Mouse (Mus musculus): ENCODE data around the gene Fam189a2. TPM values are rescaled to one million over a fixed set of nuclear protein-coding genes. Genes with fewer than 3 reads are reported as not detected.

Fam189a2 gene
- polyA plus RNA-seq, 2 experiments: 1.0 to 4.5 TPM

DNA sequence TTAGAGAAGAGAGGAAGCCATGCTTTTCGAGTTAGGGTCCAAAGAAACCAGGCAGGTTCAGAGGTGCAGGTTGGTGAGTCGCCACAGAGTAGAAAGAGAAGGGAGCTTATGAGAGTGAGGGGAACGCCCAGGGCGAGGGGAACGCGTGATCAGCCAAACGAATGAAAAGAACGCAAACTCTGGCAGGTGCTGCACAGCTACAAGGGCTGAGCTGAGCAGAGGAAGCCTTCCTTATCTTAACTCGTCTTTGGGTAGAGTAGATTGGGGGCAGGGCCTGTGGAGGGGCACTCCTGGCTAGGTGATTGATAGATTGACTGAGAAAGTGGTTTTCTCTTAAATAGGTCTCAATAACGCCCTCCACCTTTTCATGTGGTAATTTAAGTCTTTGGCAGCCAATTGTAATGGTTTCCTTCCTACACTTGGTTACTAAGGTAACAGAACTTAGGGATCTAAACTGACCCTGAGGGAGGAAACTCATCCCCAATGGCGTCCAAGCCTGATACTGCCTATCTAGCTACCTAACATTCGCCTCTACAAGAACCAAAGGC lies 33.6 kb upstream of the Fam189a2 start:
- Histone ChIP-seq H3K27me3 (ENCODE audit: control insufficient read depth, insufficient read depth, low read length) (no peaks in the 10 kb centered on the region), H3K4me1 (ENCODE audit: control insufficient read depth, insufficient read depth, low read length) (no peaks in the 10 kb centered on the region), H3K9me3 (ENCODE audit: control insufficient read depth, low read length) (no peaks in the 10 kb centered on the region), H3K27ac (replicated peaks; ENCODE audit: low read depth, low read length) (no peak overlapping the region), H3K9ac (ENCODE audit: low read depth, low read length, severe bottlenecking) (no peak overlapping the region), H3K36me3 (ENCODE audit: control insufficient read depth, insufficient read depth, low read length) (no peaks in the 10 kb centered on the region), H3K4me2 (replicated peaks; ENCODE audit: low read depth, low read length, severe bottlenecking) (no peak overlapping the region), H3K4me3 (replicated peaks; ENCODE audit: low read length) (no peak overlapping the region)
- 43% methylated on average over 12 of the region's 12 CpGs for WGBS
- ATAC-seq (ENCODE audit: low FRiP score, low read depth) (no peak), DNase-seq (ENCODE audit: low spot score) (no peak)
- TF ChIP-seq POLR2A (IDR thresholded peaks at IDR 0.05; ENCODE audit: borderline replicate concordance, extremely low read depth, insufficient read depth, insufficient read length): no peak

- no peak overlapping the region for H3K4me2 ChIP-seq (replicated peaks; ENCODE audit: low read depth, low read length, severe bottlenecking)
- no peaks in the 10 kb centered on the region for H3K9me3 ChIP-seq (ENCODE audit: control insufficient read depth, low read length)
- H3K27ac ChIP-seq (replicated peaks; ENCODE audit: low read depth, low read length): no peak overlapping the region
- no peak for TF ChIP-seq POLR2A (IDR thresholded peaks at IDR 0.05; ENCODE audit: borderline replicate concordance, extremely low read depth, insufficient read depth, insufficient read length)
- H3K36me3 ChIP-seq (ENCODE audit: control insufficient read depth, insufficient read depth, low read length): no peaks in the 10 kb centered on the region
- H3K4me3 ChIP-seq (replicated peaks; ENCODE audit: low read length): no peak overlapping the region
- ATAC-seq (ENCODE audit: low FRiP score, low read depth): no peak
- no peaks in the 10 kb centered on the region for H3K27me3 ChIP-seq (ENCODE audit: control insufficient read depth, insufficient read depth, low read length)
- no peak overlapping the region for H3K9ac ChIP-seq (ENCODE audit: low read depth, low read length, severe bottlenecking)
- DNase-seq (ENCODE audit: low spot score): no peak
- H3K4me1 ChIP-seq (ENCODE audit: control insufficient read depth, insufficient read depth, low read length): no peaks in the 10 kb centered on the region
- WGBS: 48% methylated on average over 4 of the region's 4 CpGs
Observed at GRCm38 (mm10) chr19:24063585-24063984, 32.8 kb upstream of the Fam189a2 start.

GRCm38 (mm10) chr19:24058851-24059250 lies 28.0 kb upstream of the Fam189a2 start:
- DNase-seq (ENCODE audit: low spot score) (no peak), ATAC-seq (ENCODE audit: low FRiP score, low read depth) (no peak)
- no peak overlapping the region for H3K27ac ChIP-seq (replicated peaks; ENCODE audit: low read depth, low read length)
- H3K27me3 ChIP-seq (ENCODE audit: control insufficient read depth, insufficient read depth, low read length): no peaks in the 10 kb centered on the region
- no peak overlapping the region for H3K4me2 ChIP-seq (replicated peaks; ENCODE audit: low read depth, low read length, severe bottlenecking)
- 64% methylated on average over 8 of the region's 8 CpGs for WGBS
- no peak for TF ChIP-seq POLR2A (IDR thresholded peaks at IDR 0.05; ENCODE audit: borderline replicate concordance, extremely low read depth, insufficient read depth, insufficient read length)
- H3K4me3 ChIP-seq (replicated peaks; ENCODE audit: low read length): no peak overlapping the region
- H3K9ac ChIP-seq (ENCODE audit: low read depth, low read length, severe bottlenecking): no peak overlapping the region
- no peaks in the 10 kb centered on the region for H3K36me3 ChIP-seq (ENCODE audit: control insufficient read depth, insufficient read depth, low read length)
- H3K9me3 ChIP-seq (ENCODE audit: control insufficient read depth, low read length): no peaks in the 10 kb centered on the region
- H3K4me1 ChIP-seq (ENCODE audit: control insufficient read depth, insufficient read depth, low read length): peaks cover 6% of the 10 kb centered on the region

DNA sequence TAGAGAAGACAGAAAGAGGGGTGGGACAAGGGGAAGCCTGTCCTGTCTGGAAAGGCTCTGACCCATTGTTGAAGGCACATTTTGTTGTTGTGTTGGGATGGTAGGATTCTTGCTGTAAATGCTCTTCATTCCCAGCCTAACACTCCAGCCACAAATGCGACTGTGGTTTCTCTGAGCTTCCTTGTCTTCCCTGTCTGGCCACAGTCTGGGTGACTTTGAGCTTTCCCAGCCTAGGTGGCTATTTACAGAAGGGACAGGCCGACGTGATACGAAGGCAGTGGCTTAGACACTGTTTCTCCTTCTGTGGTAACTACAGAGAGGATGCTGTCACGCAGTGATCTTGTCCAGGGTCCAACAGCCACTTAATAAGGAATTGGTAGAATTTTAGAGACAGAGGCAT lies 27.2 kb upstream of the Fam189a2 start:
- H3K4me3 ChIP-seq (replicated peaks; ENCODE audit: low read length): no peak overlapping the region
- no peaks in the 10 kb centered on the region for H3K9me3 ChIP-seq (ENCODE audit: control insufficient read depth, low read length)
- TF ChIP-seq POLR2A (IDR thresholded peaks at IDR 0.05; ENCODE audit: borderline replicate concordance, extremely low read depth, insufficient read depth, insufficient read length): no peak
- H3K9ac ChIP-seq (ENCODE audit: low read depth, low read length, severe bottlenecking): no peak overlapping the region
- no peaks in the 10 kb centered on the region for H3K36me3 ChIP-seq (ENCODE audit: control insufficient read depth, insufficient read depth, low read length)
- no peak overlapping the region for H3K27ac ChIP-seq (replicated peaks; ENCODE audit: low read depth, low read length)
- no peak overlapping the region for H3K4me2 ChIP-seq (replicated peaks; ENCODE audit: low read depth, low read length, severe bottlenecking)
- WGBS: 71% methylated on average over 5 of the region's 5 CpGs
- DNase-seq (ENCODE audit: low spot score) (no peak), ATAC-seq (ENCODE audit: low FRiP score, low read depth) (no peak)
- H3K27me3 ChIP-seq (ENCODE audit: control insufficient read depth, insufficient read depth, low read length): no peaks in the 10 kb centered on the region
- peaks cover 6% of the 10 kb centered on the region for H3K4me1 ChIP-seq (ENCODE audit: control insufficient read depth, insufficient read depth, low read length)

DNA sequence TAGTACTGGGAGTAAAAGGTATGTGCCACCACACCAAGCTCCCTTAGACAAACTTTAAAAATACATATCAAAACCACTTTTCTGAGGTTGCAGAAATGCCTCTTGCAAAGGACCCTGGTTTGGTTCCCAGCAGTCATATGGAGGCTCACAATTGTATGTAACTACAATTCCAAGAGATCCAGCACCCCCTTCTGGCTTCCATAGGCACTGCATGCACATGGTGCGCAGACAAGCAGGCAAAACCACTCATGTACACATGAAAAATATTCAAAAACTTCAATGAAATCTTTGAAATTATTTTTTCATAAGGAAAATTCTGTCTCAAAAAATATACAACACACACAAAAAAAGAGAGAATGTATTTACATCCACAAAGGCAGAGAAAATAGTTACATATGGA lies 26.1 kb upstream of the Fam189a2 start:
- Histone ChIP-seq H3K27ac (replicated peaks; ENCODE audit: low read depth, low read length) (no peak overlapping the region), H3K4me2 (replicated peaks; ENCODE audit: low read depth, low read length, severe bottlenecking) (no peak overlapping the region), H3K9me3 (ENCODE audit: control insufficient read depth, low read length) (no peaks in the 10 kb centered on the region), H3K4me1 (ENCODE audit: control insufficient read depth, insufficient read depth, low read length) (peaks cover 6% of the 10 kb centered on the region), H3K36me3 (ENCODE audit: control insufficient read depth, insufficient read depth, low read length) (no peaks in the 10 kb centered on the region), H3K4me3 (replicated peaks; ENCODE audit: low read length) (no peak overlapping the region), H3K27me3 (ENCODE audit: control insufficient read depth, insufficient read depth, low read length) (no peaks in the 10 kb centered on the region), H3K9ac (ENCODE audit: low read depth, low read length, severe bottlenecking) (no peak overlapping the region)
- no peak for DNase-seq (ENCODE audit: low spot score)
- no peak for TF ChIP-seq POLR2A (IDR thresholded peaks at IDR 0.05; ENCODE audit: borderline replicate concordance, extremely low read depth, insufficient read depth, insufficient read length)
- no peak for ATAC-seq (ENCODE audit: low FRiP score, low read depth)
- 97% methylated on average over 1 of the region's 1 CpGs for WGBS

GRCm38 (mm10) chr19:24054904-24055303 lies 24.1 kb upstream of the Fam189a2 start:
- Histone ChIP-seq H3K4me1 (ENCODE audit: control insufficient read depth, insufficient read depth, low read length) (peaks cover 6% of the 10 kb centered on the region), H3K4me3 (replicated peaks; ENCODE audit: low read length) (no peak overlapping the region), H3K36me3 (ENCODE audit: control insufficient read depth, insufficient read depth, low read length) (no peaks in the 10 kb centered on the region), H3K27ac (replicated peaks; ENCODE audit: low read depth, low read length) (no peak overlapping the region), H3K27me3 (ENCODE audit: control insufficient read depth, insufficient read depth, low read length) (no peaks in the 10 kb centered on the region), H3K4me2 (replicated peaks; ENCODE audit: low read depth, low read length, severe bottlenecking) (no peak overlapping the region), H3K9ac (ENCODE audit: low read depth, low read length, severe bottlenecking) (no peak overlapping the region), H3K9me3 (ENCODE audit: control insufficient read depth, low read length) (no peaks in the 10 kb centered on the region)
- no peak for DNase-seq (ENCODE audit: low spot score)
- no peak for ATAC-seq (ENCODE audit: low FRiP score, low read depth)
- TF ChIP-seq POLR2A (IDR thresholded peaks at IDR 0.05; ENCODE audit: borderline replicate concordance, extremely low read depth, insufficient read depth, insufficient read length): no peak
- 37% methylated on average over 2 of the region's 2 CpGs for WGBS

Data from limb, embryonic 14.5 days (tissue).